Mouse (Mus musculus): ENCODE measurements around the gene Fcgr2b.
A peak's percentile ranks its signal among the peaks of the same experiment; 100 is the strongest.
"Not testable (repeated sequence)": the region's sequence is repeated elsewhere in the genome, so short reads cannot be mapped to it uniquely, and the experiment has no call there.

The Fcgr2b gene

DNA sequence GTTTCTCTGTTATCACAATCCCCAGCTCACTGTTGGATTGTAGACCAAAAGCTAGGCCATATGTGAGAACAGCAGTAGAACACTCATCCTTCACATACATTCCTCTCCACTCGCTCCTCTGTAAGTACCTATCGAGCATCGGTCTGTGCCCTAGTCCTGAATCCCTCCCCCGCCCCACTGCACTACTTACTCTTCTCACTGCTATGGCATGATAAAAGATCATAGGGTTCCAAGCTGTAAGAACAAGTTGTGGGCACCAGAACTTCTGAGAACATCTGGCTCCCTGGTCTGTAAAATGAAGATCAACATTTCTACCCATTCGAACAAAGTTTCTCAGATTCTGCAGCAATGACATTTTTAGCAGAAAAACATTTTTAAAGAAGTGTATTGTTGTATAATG, at the start of gene Fcgr2b:
Fcgr2b (minus strand) TSS at position 101 of the 400 bp plus-strand sequence.
- no peak for DNase-seq

- no peak for DNase-seq
These were observed 43.1 kb upstream of the Fcgr2b start for GRCm38 (mm10) chr1:171019311-171019950.

DNA sequence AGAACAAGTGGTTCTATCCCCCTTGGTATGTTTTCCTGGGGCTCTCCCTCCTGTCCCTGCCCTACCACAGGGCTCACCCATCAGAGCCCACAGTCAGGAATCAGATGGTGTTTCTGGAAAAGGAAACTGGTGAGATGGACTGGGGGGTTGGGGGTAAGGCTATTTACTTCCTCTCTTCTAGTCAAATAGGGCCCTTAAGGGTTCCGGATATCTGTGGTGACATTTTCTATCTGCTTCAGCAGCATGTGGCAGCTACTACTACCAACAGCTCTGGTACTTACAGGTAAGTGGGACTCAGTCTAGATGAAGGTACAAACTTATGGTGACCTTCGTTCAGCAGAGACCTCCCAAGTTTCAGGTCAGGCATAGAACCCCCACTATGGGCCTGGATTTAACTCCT, 42.4 kb upstream of the Fcgr2b start, which contains the start of gene Fcgr4:
Fcgr4 (plus strand) TSS at position 184 of the 400 bp plus-strand sequence.
- no peak for DNase-seq

DNA sequence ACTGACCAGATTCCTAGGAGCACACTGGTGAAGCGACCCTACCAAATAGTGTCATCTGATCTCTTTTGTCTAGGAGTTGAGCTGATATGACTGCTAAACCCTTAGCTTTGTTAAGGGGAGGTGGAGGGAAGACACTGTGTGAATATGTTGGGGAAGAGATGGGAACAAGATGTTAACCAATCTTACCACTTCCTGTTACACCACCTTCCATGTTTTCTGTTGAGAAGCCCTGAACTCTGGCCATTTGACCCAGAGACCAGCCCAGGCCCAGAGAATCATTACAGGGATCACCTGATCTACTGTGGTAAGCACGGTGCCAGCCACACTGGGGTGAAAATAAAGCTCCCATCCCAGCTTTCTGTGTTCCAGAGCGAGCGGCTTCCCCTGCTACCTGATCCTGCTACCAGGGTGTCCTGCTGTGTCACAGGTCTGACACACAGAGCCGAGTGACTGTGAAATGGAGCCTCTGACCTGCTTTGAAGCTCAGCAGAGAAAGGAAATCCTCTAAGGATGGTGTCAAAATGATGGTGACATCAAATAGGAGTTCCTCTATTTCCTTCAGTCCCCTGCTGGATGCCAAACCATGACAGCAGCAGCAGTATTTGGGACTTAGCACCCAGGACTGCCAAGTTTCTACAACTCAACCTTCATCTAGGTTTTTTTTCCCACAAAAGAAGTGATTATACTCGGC, 41.3 kb upstream of the Fcgr2b start:
- no peak for DNase-seq

DNA sequence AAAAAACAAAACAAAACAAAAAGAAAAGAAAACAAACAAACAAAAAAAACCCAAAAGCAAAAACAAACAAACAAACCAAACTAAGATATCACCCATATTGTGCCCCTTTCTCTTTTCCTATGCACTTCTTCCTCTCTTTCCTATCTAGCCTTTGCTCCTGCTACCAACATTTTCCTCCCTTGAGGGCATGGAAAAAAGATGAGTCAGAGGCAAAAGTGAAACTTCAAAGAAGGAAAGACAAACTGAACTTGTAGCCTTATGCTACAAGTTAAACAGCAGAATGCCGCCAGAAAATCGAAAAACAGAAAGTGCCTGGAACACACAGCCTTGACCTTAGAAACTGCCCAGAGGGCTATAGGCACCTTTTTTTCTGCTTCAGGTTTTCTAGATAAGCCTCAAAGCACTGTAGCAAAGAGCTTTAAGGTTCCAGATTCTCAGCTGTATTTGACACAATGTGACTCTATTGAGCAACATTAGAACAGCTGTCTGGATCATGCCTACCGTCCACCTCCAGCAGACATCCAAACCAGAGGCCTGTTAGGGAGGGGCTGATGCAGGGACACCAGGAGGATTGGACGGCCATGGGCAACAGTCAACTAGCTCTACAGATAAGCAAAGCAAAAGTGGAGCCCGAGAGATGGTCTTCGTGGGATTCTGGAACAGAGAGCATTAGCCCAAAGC, 40.5 kb upstream of the Fcgr2b start:
- DNase-seq, result no peak

- no peak for DNase-seq
These were observed 35.4 kb upstream of the Fcgr2b start for GRCm38 (mm10) chr1:171011733-171012132.

DNA sequence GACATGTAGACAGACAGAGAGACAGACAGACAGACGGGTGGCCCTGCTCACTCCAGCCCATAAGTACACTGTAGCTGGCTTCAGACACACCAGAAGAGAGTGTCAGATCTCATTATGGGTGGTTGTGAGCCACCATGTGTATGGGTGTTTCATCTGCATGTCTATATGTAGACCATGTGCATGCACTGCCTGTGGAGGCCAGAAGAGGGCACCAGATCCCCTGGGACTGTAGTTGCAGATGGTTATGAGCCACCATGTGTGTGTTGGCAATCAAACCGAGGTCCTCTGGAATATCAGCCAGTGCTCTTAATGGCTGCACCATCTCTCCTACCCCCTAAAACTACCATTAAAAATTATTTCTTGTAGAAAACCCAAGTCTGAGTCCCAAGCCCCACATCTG, 30.6 kb upstream of the Fcgr2b start:
- DNase-seq, result no peak

- no peak for DNase-seq
These were observed 30.0 kb upstream of the Fcgr2b start for GRCm38 (mm10) chr1:171006335-171006734.

DNA sequence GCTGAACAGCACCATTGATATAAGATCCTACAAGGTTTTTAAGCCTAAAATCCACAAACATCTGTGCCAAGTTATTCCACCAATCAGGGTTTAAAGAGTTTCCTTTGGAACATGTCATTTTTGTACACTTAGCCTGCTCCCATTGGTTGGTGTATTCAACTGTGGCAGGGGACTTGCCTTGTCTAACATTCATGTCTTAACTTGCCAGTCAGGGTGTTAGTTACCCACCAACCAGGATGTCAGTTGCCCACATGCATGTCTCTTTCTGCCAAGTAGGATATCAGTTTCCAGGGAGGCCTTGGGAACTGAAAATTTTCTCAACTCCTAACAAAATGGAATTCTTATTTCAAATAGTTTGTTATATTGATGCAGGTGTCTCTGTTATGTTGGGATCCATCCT, 29.2 kb upstream of the Fcgr2b start:
- DNase-seq, result no peak

DNA sequence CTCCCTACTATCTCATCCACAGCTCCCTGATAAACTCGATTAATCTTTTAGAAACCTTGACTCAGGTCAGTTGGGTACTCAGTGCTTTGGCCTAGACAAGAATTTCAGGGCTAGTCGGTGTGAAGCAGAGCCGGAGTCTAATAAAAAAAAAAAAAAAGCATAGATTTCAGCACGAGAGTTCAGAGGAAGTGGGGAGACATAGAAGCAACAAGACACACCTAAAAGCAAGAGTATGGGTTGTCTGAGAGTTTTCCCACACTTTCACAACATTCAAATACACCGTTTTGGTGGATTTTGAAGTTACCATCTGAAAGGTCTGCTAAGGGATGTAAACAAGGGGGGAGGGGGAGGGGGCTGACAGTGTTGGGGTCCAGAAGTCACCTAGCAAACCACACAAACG, 28.7 kb upstream of the Fcgr2b start:
- no peak for DNase-seq

DNA sequence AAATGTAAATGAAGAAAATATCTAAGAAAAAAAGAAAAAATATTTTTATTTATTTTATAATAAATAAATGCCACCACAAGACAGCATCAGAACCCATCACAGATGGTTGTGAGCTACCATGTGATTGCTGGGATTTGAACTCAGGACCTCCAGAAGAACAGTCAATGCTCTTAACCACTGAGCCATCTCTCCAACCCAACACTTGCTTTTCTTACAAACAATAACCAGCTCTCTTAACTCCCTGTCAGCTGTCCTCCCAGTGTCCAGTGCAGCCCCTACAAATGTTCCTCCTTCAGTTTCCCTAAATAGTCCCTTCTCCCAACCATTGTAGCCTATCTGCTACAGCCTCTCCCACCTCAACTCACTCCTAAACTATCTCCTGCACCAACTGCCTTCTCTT, 23.5 kb upstream of the Fcgr2b start:
- no peak for DNase-seq

DNA sequence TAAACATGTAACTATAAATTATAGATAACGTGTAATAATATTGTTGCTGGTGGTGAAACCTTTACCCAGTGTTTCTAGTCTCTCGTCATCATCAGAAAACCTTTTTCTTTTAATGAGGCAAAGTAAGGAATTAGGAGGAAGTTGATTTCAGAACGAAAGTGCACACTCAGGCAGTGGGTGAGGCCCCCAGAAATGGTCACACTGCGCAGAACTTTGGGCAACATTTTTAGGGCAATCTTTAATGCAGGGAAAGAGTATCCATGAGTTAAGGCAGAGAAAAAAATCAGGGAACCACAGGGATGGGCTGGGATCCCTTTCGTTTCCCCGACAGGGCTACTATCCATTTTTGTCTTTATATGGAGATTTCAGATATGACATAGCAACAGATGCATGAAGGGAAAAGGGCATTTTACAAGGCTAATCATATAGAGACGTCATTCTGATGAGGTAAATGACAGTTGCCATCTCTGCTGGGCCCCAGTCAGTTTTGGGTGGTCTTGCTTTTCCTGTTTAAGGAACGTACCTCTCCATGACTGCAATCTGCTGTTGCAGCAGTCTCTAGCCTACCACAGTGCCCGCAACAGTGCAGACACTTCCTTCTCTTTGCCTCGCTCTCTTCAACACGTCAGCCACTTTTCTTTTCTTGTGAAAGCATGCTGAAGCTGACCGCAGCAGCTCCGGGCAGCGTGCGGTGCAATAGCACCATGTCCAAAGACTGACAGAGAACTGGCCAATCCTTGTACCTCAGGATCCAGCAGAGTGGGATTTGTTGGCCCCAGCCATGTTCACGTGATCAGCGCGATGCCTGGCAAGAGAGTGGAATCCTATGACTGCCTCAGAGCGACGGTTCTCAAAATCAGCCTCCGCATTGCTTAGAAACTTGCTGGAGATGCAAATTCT, 21.7 kb upstream of the Fcgr2b start:
- DNase-seq, result peak; percentile 27

- peak; percentile 71 for DNase-seq
These were observed 20.4 kb upstream of the Fcgr2b start for GRCm38 (mm10) chr1:170996753-170997152.

- no peak for DNase-seq
These were observed 19.7 kb upstream of the Fcgr2b start for GRCm38 (mm10) chr1:170996034-170996433.

GRCm38 (mm10) chr1:170992550-170992949, 16.2 kb upstream of the Fcgr2b start:
- peak; percentile 30 for DNase-seq

- DNase-seq, result no peak
These were observed 13.3 kb upstream of the Fcgr2b start for GRCm38 (mm10) chr1:170989656-170990055.

- no peak for DNase-seq
These were observed 9.5 kb upstream of the Fcgr2b start for GRCm38 (mm10) chr1:170985861-170986260.

- DNase-seq, result no peak
These were observed 8.7 kb upstream of the Fcgr2b start for GRCm38 (mm10) chr1:170985092-170985491.

DNA sequence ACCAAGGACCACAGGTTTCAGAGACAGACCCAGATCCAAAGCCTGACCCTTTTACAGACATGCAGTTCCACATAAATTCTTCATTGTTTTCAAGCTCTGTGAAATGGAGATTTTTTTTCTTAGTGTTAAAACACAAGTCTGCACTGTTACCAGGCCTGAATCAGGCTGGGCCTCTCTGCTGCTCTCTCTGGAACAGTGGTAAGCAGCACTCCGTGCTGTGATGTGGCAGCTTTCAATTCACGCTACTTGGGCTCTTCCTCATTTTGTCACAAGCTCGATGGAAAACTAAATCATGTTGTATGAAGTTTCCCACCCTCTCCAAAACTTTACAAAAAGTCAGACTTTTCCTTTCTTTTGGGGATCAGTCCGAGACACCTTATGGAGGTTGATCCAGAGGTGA, 6.7 kb upstream of the Fcgr2b start:
- no peak for DNase-seq

DNA sequence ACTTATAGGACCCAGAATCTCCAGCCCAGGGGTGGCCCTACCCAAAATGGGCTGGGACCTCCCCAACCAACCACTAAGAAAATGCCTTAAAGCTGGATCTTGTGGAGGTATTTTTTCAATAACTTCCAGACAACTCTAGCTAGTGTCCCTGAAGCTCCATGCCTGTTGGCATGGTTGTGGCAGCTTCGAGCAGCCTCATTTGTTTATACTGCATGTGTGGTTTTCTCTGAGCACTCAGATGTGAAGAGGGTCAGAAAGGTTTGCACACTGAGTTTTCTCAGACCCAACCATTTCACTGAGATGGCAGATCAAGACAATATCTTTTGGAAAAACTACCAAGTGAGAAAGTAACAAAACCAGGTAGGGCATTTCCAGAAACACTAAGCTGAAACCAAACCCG, 6.0 kb upstream of the Fcgr2b start:
- no peak for DNase-seq

- not testable (repeated sequence) for DNase-seq
These were observed 5.3 kb upstream of the Fcgr2b start for GRCm38 (mm10) chr1:170981679-170982078.

DNA sequence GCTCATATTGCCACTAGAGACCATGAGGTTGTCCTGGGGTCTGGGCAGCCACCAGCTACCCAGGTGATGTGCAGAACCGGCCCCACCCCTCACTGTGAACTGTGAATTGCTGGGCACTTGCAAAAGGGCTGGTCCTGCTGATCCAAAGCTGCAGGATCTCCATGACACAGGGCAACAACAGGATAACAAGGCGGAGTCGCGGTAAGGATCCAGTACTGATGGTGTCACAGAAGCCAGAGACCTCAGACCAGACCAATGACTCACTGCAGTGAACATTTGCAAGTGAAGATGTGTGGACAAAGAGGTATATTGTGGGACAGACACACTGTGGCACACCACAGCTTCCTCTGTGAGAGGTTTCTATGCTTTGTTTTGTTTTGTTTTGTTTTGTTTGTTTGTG, 2.3 kb upstream of the Fcgr2b start:
- DNase-seq, result no peak

- no peak for DNase-seq
These were observed 591 bp downstream of the Fcgr2b start for GRCm38 (mm10) chr1:170975751-170976161.
